Mouse (Mus musculus) CH12.LX (cell line): ENCODE data around the gene Vldlr.

Experiments
- MAX ChIP-seq: IDR thresholded peaks from 2 replicates; pipeline ENCODE4 v1.6.1; 2011; ENCODE audit warnings: low read length, improper control_type of control experiment
- MAZ ChIP-seq: IDR thresholded peaks from 2 replicates; pipeline ENCODE4 v1.6.1; 2012; ENCODE audit warnings: low read depth, mild to moderate bottlenecking, inconsistent platforms, low read length, improper control_type of control experiment, moderate library complexity
- MYC ChIP-seq: IDR thresholded peaks from 2 replicates; pipeline ENCODE4 v1.6.1; 2011; ENCODE audit warnings: low read depth, mild to moderate bottlenecking, improper control_type of control experiment, low read length
- POLR2A ChIP-seq: IDR thresholded peaks from 2 replicates; pipeline ENCODE4 v1.6.1; 2011; ENCODE audit warnings: low read depth, mild to moderate bottlenecking, improper control_type of control experiment, low read length
- ZKSCAN1 ChIP-seq: IDR thresholded peaks from 2 replicates; pipeline ENCODE4 v1.6.1; 2012; ENCODE audit warnings: low read depth, inconsistent platforms, low read length, improper control_type of control experiment, borderline replicate concordance

DNA sequence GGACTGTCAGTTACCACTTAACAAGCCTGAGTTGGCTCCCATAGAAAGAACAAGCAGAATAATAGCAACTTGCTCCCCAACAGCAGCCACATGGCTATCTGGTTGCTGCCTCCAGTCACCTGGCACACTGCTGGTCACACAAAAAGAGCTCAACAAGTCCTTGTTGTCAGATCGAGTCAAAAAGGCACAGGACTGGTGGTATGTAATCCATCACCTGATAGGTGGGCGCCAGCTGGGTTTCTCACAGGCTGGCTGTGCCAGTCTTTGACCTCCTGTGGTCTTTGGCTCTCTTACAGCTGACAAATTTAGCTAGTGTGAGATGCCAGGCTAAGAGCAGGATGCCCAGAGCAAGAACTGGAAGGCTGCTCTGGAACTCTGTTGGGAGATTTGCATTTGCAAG is 5.3 kb upstream of the Vldlr start:
- TF ChIP-seq MAX (no peak), POLR2A (no peak), ZKSCAN1 (no peak), MAZ (no peak), MYC (no peak)
